Mouse (Mus musculus): ENCODE data around the gene Mtf1.

Gene Mtf1

DNA sequence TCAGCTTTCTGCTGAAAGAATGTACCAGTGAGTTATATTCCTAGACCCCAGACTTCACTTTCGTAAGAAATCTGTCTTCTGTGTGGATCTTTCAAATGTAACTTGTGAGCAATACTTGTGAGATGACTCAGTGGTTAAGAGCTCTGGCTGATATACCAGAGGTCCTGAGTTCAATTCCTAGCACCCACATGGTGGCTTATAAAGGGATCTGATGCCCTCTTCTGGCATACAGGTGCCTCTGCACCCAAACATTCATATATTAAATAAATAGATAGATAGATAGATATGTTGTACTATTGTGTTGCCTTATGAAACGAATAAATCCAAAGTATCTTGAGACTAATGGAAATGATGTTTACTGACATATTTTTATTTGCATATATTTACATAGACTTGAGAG lies 5.0 kb upstream of the Mtf1 start:
- no peak for ATAC-seq (ENCODE audit: insufficient number of reproducible peaks, low FRiP score, low TSS enrichment)

DNA sequence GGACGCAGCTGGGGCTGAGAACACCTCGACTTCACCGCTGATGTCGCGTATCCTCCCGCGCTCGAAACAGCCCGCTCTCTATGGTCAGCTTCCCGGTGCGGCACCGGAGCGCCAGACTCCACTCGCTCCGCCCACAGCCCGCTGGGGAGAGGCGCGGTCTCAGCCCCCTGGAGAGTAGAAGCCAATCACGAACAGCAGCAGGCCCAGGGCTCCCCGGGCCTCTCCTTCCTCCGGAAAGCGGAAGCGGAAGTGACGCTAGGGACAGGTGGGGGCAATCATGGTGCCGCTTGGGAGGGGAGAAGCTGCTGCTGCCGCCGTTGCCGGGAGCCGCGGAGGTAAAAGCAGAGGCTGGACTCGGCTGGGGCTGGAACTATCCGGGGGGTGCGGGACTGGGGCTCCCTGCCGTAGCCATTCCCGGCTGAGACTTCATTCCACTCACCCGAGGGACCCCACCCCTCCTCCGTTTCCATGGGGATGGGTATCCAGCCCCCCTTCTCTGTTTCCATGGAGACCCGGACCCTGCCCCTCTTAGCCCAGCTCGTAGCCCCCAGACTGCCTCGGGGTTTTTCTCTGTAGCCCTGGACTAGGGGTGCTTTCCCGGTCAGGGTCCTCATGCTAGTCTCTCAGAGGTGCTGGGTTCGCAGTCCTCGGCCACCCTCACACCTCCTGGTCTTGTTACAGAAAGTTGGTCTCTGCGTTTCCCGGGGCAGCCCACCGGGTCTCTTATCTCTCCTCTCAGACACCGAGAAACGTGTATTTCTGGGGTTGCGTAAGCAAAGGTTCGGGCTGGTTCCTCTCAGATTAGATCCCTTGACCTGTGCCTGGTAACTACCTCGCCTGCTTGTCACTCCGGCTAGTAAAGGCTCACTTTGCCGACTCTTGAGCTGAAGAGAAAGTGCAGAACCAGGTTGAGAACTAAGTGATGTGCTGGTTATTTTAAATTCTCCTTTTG lies 681 bp downstream of the Mtf1 start:
- peak; percentile 95 for ATAC-seq (ENCODE audit: insufficient number of reproducible peaks, low FRiP score, low TSS enrichment)

DNA sequence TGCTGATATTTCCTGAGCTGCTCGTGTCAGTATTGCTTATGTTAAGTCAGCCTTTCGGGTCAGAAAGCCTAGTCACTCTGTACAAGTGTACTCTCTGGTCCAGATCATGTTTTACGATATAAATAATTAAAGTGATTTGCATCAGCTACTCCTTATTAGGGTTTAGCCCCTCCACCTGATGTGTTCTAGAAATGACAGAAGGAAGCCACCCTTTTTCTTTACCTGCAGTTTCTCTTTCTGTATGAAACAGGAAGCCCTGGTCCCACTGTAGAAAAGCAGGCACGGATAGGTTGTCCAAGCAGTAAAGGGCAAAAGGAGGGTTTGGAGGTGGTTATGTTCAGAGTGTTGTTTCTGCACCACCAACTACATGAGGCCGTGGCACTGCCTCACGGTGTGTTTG lies 1.5 kb downstream of the Mtf1 start:
- ATAC-seq (ENCODE audit: insufficient number of reproducible peaks, low FRiP score, low TSS enrichment) = no peak

DNA sequence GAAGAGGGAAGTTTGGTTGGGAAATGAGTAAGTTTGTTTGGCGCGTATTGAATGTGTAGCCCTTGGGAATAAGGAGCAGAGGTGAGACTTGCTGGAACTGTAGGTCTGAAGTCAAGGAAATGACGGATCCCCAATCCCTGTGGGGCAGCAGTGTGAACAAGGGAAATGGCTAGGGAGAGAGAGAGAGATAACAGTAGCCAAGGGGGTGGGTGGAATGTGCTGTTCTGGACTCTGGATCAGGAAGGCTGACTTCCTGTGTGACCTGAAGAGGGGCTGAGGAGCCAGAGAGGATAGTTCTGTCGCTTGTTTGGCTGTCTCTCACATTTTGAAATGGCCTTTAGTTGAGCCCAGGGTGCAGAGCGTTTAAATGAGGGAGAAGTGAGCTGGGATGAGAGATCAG lies 6.6 kb downstream of the Mtf1 start:
- no peak for ATAC-seq (ENCODE audit: insufficient number of reproducible peaks, low FRiP score, low TSS enrichment)

DNA sequence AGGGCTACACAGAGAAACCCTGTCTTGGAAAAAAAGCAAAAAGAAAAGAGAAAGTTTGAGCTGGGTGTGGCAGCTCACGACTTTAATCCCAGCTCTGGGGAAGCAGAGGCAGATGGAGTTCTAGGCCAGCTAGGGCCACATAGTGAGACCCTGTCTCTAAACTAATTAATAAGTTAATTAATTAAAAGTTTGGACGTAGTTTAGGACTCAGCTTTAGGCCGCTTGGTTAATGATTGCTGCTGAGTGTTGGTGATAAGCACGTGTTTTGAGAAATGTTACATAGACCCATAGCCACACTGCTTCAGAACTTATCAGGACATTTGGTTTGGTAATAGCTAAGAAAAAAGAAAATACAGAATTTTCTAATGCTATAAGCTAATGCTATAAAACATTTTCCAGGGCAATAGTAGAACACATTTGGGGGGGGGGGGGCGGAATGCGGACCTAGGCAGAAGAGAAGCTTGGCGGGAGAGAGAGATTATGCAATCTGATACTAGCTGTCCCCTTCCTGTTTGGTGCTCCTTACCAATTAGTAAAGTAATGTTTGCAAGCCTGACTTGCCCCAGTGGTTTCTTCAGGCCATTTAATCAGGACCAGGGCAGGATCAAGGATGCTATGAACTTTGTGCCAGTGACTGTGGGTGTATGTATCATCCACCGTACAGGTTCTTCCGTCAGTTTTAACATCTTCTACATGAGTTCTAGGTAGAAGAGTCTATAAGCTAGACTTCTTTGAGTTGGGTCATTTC lies 7.4 kb downstream of the Mtf1 start:
- ATAC-seq (ENCODE audit: insufficient number of reproducible peaks, low FRiP score, low TSS enrichment) = no peak

DNA sequence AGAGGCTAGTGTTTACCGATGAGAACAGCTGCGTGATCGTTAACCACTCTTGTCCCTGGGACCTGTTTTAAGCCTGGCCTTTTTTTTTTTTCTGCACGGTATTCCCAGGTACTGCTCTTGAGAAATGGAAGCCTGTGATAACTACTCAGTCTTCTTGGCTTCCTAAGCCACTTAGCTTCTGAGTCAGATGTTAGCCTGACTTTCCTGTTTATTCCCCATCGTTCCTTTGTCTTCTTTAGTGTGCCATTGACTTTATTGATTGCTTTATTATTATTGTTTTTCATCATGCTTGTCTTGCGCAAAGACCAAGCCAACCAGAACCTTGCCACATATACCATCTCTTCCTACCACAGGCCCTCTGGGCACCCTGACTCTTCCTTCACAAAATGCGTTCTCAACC lies 8.2 kb downstream of the Mtf1 start:
- no peak for ATAC-seq (ENCODE audit: insufficient number of reproducible peaks, low FRiP score, low TSS enrichment)

DNA sequence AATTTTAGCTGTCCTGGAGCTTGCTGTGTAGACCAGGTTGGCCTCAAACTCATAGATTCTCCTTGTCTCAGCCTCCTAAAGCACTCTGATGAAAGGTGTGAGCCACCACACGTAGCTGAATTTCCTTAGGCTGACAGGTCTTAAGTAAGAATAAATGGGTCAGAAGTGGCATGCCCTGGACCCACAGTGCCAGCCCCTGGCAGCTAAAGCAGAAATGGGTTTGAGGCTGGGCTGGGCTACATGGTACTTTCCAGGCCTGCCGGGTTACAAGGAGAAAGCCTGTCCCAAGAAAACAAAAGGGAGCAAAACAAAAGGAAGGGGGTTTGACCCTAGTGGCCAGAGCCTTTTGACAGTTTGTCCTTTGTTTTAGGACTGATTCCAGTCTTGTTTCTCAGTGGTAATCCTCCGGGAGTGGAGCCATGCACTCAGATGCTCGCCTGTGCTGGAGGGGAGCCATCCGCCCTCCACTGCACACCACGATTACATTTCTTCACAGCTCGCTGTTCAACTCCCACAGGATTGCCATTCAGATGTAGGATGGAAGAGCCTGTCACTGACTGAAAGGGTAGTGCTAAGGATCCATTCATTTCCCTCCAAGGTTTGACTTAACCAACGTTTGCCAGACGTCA lies 9.6 kb downstream of the Mtf1 start:
- ATAC-seq (ENCODE audit: insufficient number of reproducible peaks, low FRiP score, low TSS enrichment) = no peak

DNA sequence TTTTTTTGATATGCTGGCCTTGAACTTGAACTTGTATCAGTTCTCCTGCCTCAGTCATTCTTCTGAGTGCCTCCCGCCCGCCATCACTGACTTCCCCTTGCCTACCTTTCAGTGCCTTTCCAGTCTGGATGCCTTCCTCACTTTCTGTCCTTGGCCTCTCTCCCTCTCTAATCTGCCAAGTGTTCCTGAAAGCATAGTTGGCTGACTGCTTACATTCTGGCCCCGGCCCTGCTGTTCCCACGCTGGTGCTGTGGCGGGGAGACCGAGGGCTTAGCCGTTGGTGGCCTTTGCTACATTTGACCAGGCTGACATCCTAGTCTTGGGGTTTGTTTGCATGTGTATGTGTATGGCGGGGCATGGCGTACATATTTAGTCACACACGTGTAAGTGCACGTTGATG lies 14.0 kb downstream of the Mtf1 start:
- ATAC-seq (ENCODE audit: insufficient number of reproducible peaks, low FRiP score, low TSS enrichment) = no peak

DNA sequence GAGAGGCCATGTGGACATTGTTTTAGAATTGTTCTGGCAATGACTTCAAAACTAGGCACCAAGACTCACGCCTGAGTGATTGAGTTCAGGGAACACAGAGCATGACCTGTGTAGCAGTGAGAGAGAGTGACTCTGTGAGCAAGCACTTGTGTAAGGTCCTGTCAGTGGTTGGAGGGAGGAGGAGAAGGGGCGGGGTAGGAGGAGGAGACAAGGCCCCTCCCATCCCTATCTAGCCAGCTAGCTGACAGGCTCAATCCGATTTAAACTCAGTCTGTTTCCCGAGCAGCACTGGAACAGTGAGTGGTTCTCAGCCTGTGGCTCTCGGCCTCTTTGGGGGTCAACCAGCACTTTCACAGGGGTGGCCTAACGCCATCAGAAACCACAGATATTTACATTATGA lies 15.9 kb downstream of the Mtf1 start:
- ATAC-seq (ENCODE audit: insufficient number of reproducible peaks, low FRiP score, low TSS enrichment) = no peak

DNA sequence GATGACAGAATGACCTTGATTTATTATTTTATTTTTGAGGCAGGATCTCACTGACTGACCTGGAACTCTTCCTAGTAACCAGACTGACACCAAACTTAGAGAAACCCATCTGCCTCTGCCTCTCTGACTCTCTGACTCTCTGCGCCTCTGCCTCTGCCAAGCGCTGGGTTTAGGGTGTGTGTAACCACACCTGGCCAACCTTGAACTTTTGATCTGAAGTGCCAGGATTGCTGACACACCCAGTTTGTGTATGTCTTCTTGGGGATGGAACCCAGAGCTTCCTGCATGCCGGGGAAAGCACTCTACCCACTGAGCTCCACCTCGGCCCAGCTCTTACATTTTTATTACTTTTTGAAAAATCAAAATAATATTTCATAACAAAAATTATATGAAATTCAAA lies 16.9 kb downstream of the Mtf1 start:
- ATAC-seq (ENCODE audit: insufficient number of reproducible peaks, low FRiP score, low TSS enrichment) = no peak

DNA sequence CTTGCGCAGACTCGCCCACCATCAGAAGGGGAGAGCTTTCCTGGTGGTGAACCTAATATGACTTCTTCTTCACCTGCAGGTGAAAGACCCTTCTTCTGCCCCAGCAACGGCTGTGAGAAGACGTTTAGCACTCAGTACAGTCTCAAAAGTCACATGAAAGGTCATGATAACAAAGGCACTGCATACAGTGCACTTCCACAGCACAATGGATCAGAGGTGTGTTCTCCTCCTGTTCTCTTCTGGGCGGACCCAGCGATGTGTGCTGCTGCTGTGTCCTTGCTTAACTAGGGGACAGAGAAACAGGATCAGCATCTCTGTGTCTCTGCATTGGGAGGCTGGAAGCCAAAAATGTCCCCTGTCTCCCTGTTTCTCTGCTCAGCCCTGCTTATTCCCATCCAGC lies 23.1 kb downstream of the Mtf1 start:
- no peak for ATAC-seq (ENCODE audit: insufficient number of reproducible peaks, low FRiP score, low TSS enrichment)

DNA sequence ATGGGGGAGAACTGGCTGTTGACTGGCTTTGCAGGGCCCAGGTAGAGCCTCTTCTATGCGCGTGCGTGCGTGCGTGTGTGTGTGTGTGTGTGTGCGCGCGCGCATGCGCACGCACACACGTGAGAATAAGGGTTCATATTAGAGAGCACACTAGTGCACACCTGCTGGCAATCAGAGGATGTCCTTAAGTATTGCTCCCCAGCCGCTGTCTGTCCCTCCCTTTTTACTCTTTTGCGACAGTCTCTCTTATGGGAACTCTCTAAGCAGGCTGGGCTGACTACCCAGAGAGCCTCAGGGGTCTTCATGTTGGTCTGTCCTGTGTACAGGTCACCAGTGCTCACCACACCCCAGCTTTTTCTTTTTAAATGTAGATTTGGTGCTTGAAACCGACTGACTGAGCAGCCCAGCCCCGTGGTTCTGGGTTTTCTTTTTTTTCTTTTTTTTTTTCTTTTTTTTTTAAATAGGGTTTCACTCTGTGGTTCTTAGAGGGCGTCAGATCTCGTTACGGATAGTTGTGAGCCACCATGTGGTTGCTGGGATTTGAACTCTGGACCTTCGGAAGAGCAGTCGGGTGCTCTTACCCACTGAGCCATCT lies 23.6 kb downstream of the Mtf1 start:
- ATAC-seq (ENCODE audit: insufficient number of reproducible peaks, low FRiP score, low TSS enrichment) = no peak

DNA sequence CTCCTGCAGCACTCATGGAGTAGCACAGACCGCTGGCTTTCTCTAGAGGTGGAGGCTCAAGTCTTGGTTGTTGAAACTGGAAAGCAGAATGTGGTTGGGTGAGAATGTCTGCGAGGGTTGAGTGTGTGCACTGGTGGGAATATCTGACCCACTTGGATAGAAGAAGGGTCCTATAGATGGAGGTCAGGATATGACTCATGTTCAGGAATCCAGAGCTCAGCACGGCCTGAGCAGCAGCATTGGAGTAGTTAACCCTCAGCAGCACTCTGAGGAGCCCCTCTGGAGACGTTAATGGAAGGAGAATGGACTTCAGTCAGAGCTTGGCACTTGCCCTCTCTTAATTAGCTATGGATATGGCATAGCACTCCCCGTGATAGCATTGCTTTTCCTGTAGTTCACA lies 27.8 kb downstream of the Mtf1 start:
- no peak for ATAC-seq (ENCODE audit: insufficient number of reproducible peaks, low FRiP score, low TSS enrichment)

DNA sequence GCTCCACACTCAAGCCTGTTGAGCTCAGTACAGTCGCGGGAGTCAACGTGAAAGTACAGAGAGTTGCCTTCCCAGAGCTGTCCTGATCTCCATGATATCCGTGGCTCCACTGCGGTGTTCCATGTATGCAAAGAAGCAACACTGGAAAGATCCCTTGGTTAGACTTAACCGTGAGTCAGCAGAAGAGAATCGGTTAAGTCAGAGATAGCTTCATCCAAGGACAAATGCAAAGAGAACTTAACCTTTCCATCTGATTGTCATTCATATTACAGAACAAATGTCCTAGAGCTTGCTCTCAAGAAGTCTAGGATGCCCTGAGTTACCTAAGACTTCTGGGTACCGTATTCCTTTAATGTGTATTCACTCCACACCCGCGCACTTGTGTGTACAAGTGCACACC lies 30.9 kb downstream of the Mtf1 start:
- ATAC-seq (ENCODE audit: insufficient number of reproducible peaks, low FRiP score, low TSS enrichment) = no peak

DNA sequence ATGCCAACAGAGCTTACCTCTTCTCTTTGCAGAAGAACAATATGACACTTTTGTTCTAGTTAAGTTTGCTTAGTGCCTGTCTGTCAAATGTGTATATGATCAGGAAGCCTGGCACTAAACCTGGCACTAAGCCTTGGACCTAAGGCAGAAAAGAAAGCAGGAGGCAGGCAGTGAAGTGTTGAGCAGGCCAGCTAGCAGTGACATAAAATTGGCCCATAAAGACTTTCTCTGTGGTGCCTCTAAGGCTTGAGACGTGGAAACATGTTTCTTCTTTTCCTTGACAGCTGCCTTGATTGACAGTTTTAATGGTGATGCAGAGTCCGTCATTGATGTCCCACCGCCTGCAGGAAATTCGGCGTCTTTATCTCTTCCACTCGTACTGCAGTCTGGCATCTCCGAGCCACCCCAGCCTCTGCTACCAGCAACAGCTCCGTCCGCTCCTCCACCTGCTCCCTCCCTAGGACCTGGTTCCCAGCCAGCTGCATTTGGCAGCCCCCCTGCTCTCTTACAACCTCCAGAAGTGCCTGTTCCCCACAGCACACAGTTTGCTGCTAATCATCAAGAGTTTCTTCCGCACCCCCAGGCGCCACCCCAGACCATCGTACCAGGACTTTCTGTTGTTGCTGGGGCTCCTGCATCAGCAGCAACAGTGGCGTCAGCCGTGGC lies 36.3 kb downstream of the Mtf1 start:
- ATAC-seq (ENCODE audit: insufficient number of reproducible peaks, low FRiP score, low TSS enrichment) = no peak

DNA sequence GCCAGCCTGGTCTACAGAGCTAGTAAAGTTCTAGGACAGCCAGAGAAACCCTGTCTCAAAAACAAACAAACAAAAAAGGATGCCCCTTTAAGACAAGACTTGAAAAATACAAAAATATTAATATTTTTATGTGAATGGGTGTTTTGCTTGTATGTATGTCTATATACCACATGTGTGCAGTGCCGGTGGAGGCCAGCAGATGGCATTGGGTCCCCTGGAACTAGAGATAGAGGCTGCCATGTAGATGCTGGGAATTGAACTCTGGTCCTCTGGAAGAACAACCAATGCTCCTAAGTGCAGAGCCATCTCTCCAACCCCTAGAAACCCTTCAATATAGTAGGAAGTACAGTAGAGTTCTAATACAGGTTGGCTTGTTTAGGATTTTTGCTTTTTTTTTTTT lies 39.1 kb downstream of the Mtf1 start:
- no peak for ATAC-seq (ENCODE audit: insufficient number of reproducible peaks, low FRiP score, low TSS enrichment)

DNA sequence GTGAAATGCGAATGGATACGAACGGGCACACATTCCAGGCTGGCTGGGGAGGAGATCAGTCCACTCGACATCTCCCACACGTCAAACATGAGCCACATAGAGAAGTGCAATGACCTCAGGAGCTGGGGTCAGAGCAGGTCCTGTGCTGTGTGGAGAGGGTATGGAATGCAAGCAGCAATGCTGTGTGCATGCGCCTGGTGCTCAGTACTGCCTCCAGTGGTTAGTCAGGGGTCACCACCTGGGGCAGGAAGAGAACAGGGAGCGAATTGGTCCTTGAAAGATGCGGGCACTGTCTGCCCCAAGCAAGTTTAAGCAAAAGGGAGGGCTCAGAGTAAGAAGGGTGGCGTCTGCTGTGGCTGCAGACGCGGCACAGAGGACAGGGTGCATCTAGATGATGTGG lies 41.6 kb downstream of the Mtf1 start:
- ATAC-seq (ENCODE audit: insufficient number of reproducible peaks, low FRiP score, low TSS enrichment) = 0 out of 2 replicates have a peak, but pooled peaks have one; percentile 31

DNA sequence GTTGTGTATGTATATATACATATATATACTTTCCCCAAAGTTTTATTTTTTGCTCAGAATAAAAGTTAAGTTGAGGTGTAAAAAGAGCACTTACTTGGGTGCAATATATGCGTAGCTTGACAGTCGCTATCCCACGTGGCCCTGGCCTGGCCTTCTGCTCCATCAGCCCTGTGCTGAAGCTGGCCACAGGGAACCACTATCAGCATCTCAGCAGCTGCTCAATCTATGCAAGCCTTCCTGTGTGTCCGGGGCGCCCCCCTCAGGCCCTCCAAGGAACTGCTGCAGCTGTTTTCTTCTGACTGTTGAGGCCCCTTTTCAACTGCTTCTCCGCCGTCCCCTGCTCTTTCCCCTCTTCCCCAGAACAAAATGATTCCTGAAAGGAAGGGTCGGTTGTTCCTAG lies 45.7 kb downstream of the Mtf1 start:
- ATAC-seq (ENCODE audit: insufficient number of reproducible peaks, low FRiP score, low TSS enrichment) = 0 out of 2 replicates have a peak, but pooled peaks have one; percentile 23

DNA sequence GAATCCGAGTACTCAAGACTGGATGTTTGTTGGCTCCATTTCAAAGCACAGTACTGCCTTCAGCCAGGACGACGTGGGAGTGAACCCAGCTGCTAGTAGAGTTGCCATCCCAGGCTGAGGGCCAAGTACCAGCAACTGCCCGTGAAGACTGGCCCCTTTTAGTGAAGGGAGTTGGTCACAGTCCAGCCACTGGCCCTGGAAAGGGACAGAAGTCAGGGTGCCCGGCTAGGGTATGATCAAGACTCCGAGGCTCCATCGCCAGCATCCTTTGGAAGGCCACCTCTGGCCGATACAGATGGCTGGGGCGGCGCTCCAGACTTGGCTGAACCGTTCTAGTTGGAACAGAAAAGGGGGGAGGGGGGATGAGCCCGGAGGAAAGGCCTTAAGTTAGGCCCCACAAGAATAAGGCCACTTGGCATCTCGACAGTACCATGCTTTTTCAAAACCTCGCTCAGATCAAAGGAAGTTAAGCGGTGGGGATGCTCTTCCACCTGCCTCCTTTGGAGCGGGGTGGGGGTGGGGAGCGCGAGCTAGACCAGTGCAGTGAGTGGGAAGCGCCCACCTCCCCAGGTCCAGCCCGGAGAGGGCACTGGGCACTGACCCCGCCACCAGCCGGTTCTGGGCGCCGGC lies 47.8 kb downstream of the Mtf1 start:
- peak; percentile 12; the same call in 1 of the 2 replicates for ATAC-seq (ENCODE audit: insufficient number of reproducible peaks, low FRiP score, low TSS enrichment)

All from cerebellum, adult (tissue).